In the genomic region with DNA sequence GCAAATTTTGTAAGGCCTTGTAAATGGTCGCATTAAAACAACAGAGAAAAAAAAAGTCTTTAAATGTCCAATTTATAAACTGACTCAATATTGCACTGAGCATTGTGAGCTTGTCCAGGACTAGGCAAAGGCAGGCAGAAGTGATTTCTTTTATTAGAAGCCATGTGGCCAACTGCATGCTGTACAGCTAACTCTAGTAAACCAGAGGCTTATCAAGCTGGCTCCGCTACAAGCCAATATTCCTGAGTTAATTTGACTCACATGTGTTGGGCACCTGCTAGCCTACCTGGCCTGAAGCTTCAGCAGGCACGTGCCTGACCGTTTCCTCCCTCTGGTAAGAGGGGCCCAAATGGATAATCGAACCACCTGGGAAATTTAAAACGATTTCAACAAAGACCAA, we compare ENCODE assay signal across 26 mouse cellular contexts.
A peak's percentile ranks its signal among the peaks of the same experiment; 100 is the strongest.
DNase-seq lines count a peak whose midpoint lies in the region; ATAC-seq lines count a peak whose summit lies in the region.
"Had no signal": no experiment of that assay in that cellular context is flagged by ENCODE, and none has a peak within 500 bp of the region (broad histone marks: within the 10 kb centered on the region; RNA-seq: fewer than 3 reads in every experiment).

No protein-coding gene starts in this region.

- no peak overlapping the region for H3K4me2 ChIP-seq in heart, embryonic 11.5 days
- no peak overlapping the region for H3K4me2 ChIP-seq in hindbrain, embryonic 16.5 days (ENCODE audit: low read length)
- H3K4me2 ChIP-seq in hindbrain, embryonic 13.5 days: no peak overlapping the region
- no peak overlapping the region for H3K4me2 ChIP-seq in heart, embryonic 16.5 days (ENCODE audit: low read depth, low read length)
- no peak overlapping the region for H3K4me2 ChIP-seq in limb, embryonic 11.5 days (ENCODE audit: low read depth, severe bottlenecking)
- H3K4me2 ChIP-seq: forebrain, embryonic 13.5 days; intestine, embryonic 15.5 days; liver, embryonic 11.5 days; neural tube, embryonic 15.5 days; stomach, embryonic 15.5 days had no signal

- no peaks in the 10 kb centered on the region for H3K9me3 ChIP-seq in heart, embryonic 11.5 days (replicated peaks; ENCODE audit: control insufficient read depth, low read length)
- no peaks in the 10 kb centered on the region for H3K9me3 ChIP-seq in hindbrain, embryonic 16.5 days (ENCODE audit: control insufficient read depth, low read length)
- no peaks in the 10 kb centered on the region for H3K9me3 ChIP-seq in hindbrain, embryonic 13.5 days
- no peaks in the 10 kb centered on the region for H3K9me3 ChIP-seq in heart, embryonic 16.5 days (replicated peaks; ENCODE audit: control insufficient read depth, low read length)
- no peaks in the 10 kb centered on the region for H3K9me3 ChIP-seq in limb, embryonic 11.5 days (ENCODE audit: control insufficient read depth, low read length)
- H3K9me3 ChIP-seq: forebrain, embryonic 13.5 days; hindbrain, embryonic 10.5 days; intestine, embryonic 15.5 days; midbrain, embryonic 10.5 days; neural tube, embryonic 15.5 days; stomach, embryonic 15.5 days had no signal

- no peaks in the 10 kb centered on the region for H3K27me3 ChIP-seq in heart, embryonic 11.5 days (ENCODE audit: control insufficient read depth, insufficient read depth, low read length)
- H3K27me3 ChIP-seq in hindbrain, embryonic 16.5 days (replicated peaks; ENCODE audit: control insufficient read depth, insufficient read depth, low read length): no peaks in the 10 kb centered on the region
- no peaks in the 10 kb centered on the region for H3K27me3 ChIP-seq in hindbrain, embryonic 13.5 days
- H3K27me3 ChIP-seq in heart, embryonic 16.5 days (ENCODE audit: control insufficient read depth, insufficient read depth, low read length): no peaks in the 10 kb centered on the region
- H3K27me3 ChIP-seq in limb, embryonic 11.5 days (ENCODE audit: control insufficient read depth, insufficient read depth, low read length): no peaks in the 10 kb centered on the region
- H3K27me3 ChIP-seq: forebrain, embryonic 13.5 days; intestine, embryonic 15.5 days; neural tube, embryonic 15.5 days; stomach, embryonic 15.5 days had no signal

- H3K4me1 ChIP-seq in heart, embryonic 11.5 days (ENCODE audit: control insufficient read depth, insufficient read depth, low read length): 0 out of 2 replicates have a peak, but pooled peaks cover 3% of the 10 kb centered on the region
- no peaks in the 10 kb centered on the region for H3K4me1 ChIP-seq in hindbrain, embryonic 16.5 days (ENCODE audit: control insufficient read depth, insufficient read depth, low read depth, low read length)
- peaks cover 5% of the 10 kb centered on the region; the same call in 1 of the 2 replicates for H3K4me1 ChIP-seq in hindbrain, embryonic 13.5 days (replicated peaks)
- peaks cover 31% of the 10 kb centered on the region for H3K4me1 ChIP-seq in heart, embryonic 16.5 days (ENCODE audit: control insufficient read depth, insufficient read depth, low read length)
- 0 out of 2 replicates have a peak, but pooled peaks cover 6% of the 10 kb centered on the region for H3K4me1 ChIP-seq in limb, embryonic 11.5 days (ENCODE audit: control insufficient read depth, insufficient read depth, low read length)
- H3K4me1 ChIP-seq: hindbrain, embryonic 10.5 days; intestine, embryonic 15.5 days; midbrain, embryonic 10.5 days; stomach, embryonic 15.5 days had no signal

- WGBS in heart, embryonic 11.5 days (ENCODE audit: insufficient replicate concordance): 76% methylated on average over 6 of the region's 6 CpGs
- 70% methylated on average over 6 of the region's 6 CpGs for WGBS in hindbrain, embryonic 16.5 days
- WGBS in hindbrain, embryonic 13.5 days: 83% methylated on average over 6 of the region's 6 CpGs
- 56% methylated on average over 6 of the region's 6 CpGs for WGBS in heart, embryonic 16.5 days
- WGBS in limb, embryonic 11.5 days: 41% methylated on average over 6 of the region's 6 CpGs

- no peak for ATAC-seq in heart, embryonic 11.5 days (replicated peaks; ENCODE audit: insufficient number of reproducible peaks, low FRiP score, low TSS enrichment)
- ATAC-seq in hindbrain, embryonic 16.5 days: peak; percentile 40; the same call in 1 of the 2 replicates
- ATAC-seq in hindbrain, embryonic 13.5 days (ENCODE audit: low FRiP score): no peak
- peak; percentile 56; the same call in 1 of the 2 replicates for ATAC-seq in heart, embryonic 16.5 days (replicated peaks; ENCODE audit: extremely low read depth, insufficient read depth, low FRiP score)
- ATAC-seq in limb, embryonic 11.5 days (ENCODE audit: insufficient number of reproducible peaks, low FRiP score, low TSS enrichment, low read depth): no peak; the same call in 1 of the 2 replicates
- ATAC-seq: activated CD4-positive, CD25-positive, alpha-beta regulatory T cell, adult 4 months; forebrain, embryonic 13.5 days; intestine, embryonic 15.5 days; liver, postnatal 0 days had no signal

- H3K36me3 ChIP-seq in heart, embryonic 11.5 days (ENCODE audit: control insufficient read depth, insufficient read depth, low read length): no peaks in the 10 kb centered on the region
- no peaks in the 10 kb centered on the region for H3K36me3 ChIP-seq in hindbrain, embryonic 16.5 days (ENCODE audit: control insufficient read depth, insufficient read depth, low read length)
- H3K36me3 ChIP-seq in hindbrain, embryonic 13.5 days: no peaks in the 10 kb centered on the region
- no peaks in the 10 kb centered on the region; the same call in 1 of the 2 replicates for H3K36me3 ChIP-seq in heart, embryonic 16.5 days (ENCODE audit: control insufficient read depth, insufficient read depth)
- no peaks in the 10 kb centered on the region for H3K36me3 ChIP-seq in limb, embryonic 11.5 days (ENCODE audit: control insufficient read depth, insufficient read depth, low read length)
- H3K36me3 ChIP-seq: hindbrain, embryonic 10.5 days; intestine, embryonic 15.5 days; midbrain, embryonic 10.5 days; neural tube, embryonic 15.5 days; stomach, embryonic 15.5 days had no signal

- DNase-seq in heart, adult 11 months: peak; percentile 94
- peak; percentile 40 for DNase-seq in limb, embryonic 11.5 days (ENCODE audit: low spot score)
- DNase-seq in layer of hippocampus, adult 11-12 months (ENCODE audit: low spot score): no peak
- no peak for DNase-seq in frontal cortex, postnatal 14 days (ENCODE audit: low spot score in 2 of 2)
- DNase-seq: adrenal gland, postnatal 10 days; cerebellum, adult 2 months; cerebellum, postnatal 25 days; kidney, adult 9 months; kidney, postnatal 25 days; liver, postnatal 0 days; lung, postnatal 10 days; right cerebral cortex, adult 18-20 months; right cerebral cortex, postnatal 4 days; thymus, postnatal 25 days had no signal

- H3K9ac ChIP-seq in heart, embryonic 11.5 days (ENCODE audit: low read depth, low read length): no peak overlapping the region
- no peak overlapping the region for H3K9ac ChIP-seq in hindbrain, embryonic 16.5 days (ENCODE audit: low read depth, low read length)
- H3K9ac ChIP-seq in hindbrain, embryonic 13.5 days: no peak overlapping the region
- no peak overlapping the region for H3K9ac ChIP-seq in heart, embryonic 16.5 days (ENCODE audit: low read length)
- no peak overlapping the region for H3K9ac ChIP-seq in limb, embryonic 11.5 days (ENCODE audit: low read length)
- H3K9ac ChIP-seq: forebrain, embryonic 13.5 days; intestine, embryonic 15.5 days; liver, postnatal 0 days; neural tube, embryonic 15.5 days; stomach, embryonic 15.5 days had no signal

- H3K4me3 ChIP-seq in heart, embryonic 11.5 days (ENCODE audit: low read depth, low read length): no peak overlapping the region
- H3K4me3 ChIP-seq in hindbrain, embryonic 16.5 days (ENCODE audit: low read length): no peak overlapping the region
- no peak overlapping the region for H3K4me3 ChIP-seq in hindbrain, embryonic 13.5 days
- no peak overlapping the region for H3K4me3 ChIP-seq in heart, embryonic 16.5 days (ENCODE audit: low read length)
- no peak overlapping the region for H3K4me3 ChIP-seq in limb, embryonic 11.5 days (ENCODE audit: low read depth, low read length)
- H3K4me3 ChIP-seq: forebrain, embryonic 13.5 days; hindbrain, embryonic 10.5 days; intestine, embryonic 15.5 days; midbrain, embryonic 10.5 days; neural tube, embryonic 15.5 days; stomach, embryonic 15.5 days had no signal

- H3K27ac ChIP-seq in heart, embryonic 11.5 days (ENCODE audit: low read depth, low read length): no peak overlapping the region
- no peak overlapping the region for H3K27ac ChIP-seq in hindbrain, embryonic 16.5 days (ENCODE audit: low read depth, low read length)
- H3K27ac ChIP-seq in hindbrain, embryonic 13.5 days: no peak overlapping the region
- H3K27ac ChIP-seq in heart, embryonic 16.5 days (ENCODE audit: low read length): peak overlapping the region; percentile 76
- 0 out of 2 replicates have a peak overlapping the region, but pooled peaks have one; percentile 15 for H3K27ac ChIP-seq in limb, embryonic 11.5 days (replicated peaks; ENCODE audit: low read depth, low read length)
- H3K27ac ChIP-seq: forebrain, embryonic 13.5 days; hindbrain, embryonic 10.5 days; intestine, embryonic 15.5 days; midbrain, embryonic 10.5 days; neural tube, embryonic 15.5 days; stomach, embryonic 15.5 days had no signal

Comparison
In these comparisons a context has a peak if more than half of its experiments do, and no peak if none do; other contexts are left out.
1. ATAC-seq: peak in hindbrain, embryonic 16.5 days (single experiment) and heart, embryonic 16.5 days (single experiment); none in heart, embryonic 11.5 days (single experiment), hindbrain, embryonic 13.5 days (single experiment) and limb, embryonic 11.5 days (single experiment).
2. H3K27ac ChIP-seq: peak in heart, embryonic 16.5 days (single experiment) and limb, embryonic 11.5 days (single experiment); none in heart, embryonic 11.5 days (single experiment), hindbrain, embryonic 16.5 days (single experiment) and hindbrain, embryonic 13.5 days (single experiment).
3. DNase-seq: peak in heart, adult 11 months (single experiment) and limb, embryonic 11.5 days (single experiment); none in layer of hippocampus, adult 11-12 months (single experiment) and frontal cortex, postnatal 14 days (0 of 2).